8 mouse cellular contexts compared by ENCODE assay signal in the genomic region with DNA sequence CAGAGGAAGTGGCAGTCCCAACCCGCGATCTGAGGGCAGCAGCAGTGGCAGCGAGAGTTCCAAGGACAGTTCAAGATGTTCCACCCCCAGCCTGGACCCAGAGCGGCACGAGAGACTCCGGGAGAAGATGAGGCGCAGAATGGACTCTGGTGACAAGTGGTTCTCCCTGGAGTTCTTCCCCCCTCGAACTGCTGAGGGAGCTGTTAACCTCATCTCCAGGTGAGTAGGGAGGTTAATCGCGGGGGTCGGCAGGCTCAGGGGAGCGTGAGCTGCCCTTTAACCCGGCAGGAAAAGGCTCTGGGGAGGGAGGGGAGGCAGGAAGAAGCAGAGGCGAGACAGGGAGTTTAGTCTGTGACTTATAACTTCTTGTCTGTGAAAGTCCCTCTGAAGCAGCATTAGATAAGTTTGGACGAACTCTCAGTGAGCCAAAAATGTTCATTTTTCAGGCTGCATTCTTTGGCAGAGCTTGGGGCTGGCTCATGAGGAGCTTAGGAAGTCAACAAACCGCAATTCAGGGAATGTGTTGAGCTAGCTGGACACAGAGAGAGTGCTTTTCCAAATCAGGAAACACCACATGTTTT. TPM values are rescaled to one million over a fixed set of nuclear protein-coding genes. Genes with fewer than 3 reads are reported as not detected.
DNase-seq lines count a peak whose midpoint lies in the region; ATAC-seq and TF ChIP-seq lines count a peak whose summit lies in the region.

No protein-coding gene starts in this region.

- WGBS in forebrain, embryonic 16.5 days, result 4% methylated on average over 16 of the region's 16 CpGs
- WGBS in hindbrain, embryonic 15.5 days, result 4% methylated on average over 16 of the region's 16 CpGs
- 47% methylated on average over 16 of the region's 16 CpGs for WGBS in liver, adult 2 months

- ATAC-seq in forebrain, embryonic 16.5 days, result no peak
- ATAC-seq in hindbrain, embryonic 15.5 days (ENCODE audit: low FRiP score, low read depth), result no peak
- no peak for ATAC-seq in monocyte, adult 5-6 weeks (replicated peaks; ENCODE audit: insufficient number of reproducible peaks, low FRiP score, low TSS enrichment, poor library complexity, severe bottlenecking)

- no peaks in the 10 kb centered on the region; the same call in 1 of the 2 replicates for H3K36me3 ChIP-seq in forebrain, embryonic 16.5 days (ENCODE audit: control insufficient read depth, insufficient read depth)
- no peaks in the 10 kb centered on the region for H3K36me3 ChIP-seq in hindbrain, embryonic 15.5 days
- H3K36me3 ChIP-seq in liver, adult 2 months (ENCODE audit: control insufficient read depth, insufficient read depth, low read length), result peaks cover 5% of the 10 kb centered on the region; the same call in 1 of the 2 replicates

- H3K4me3 ChIP-seq in forebrain, embryonic 16.5 days (replicated peaks; ENCODE audit: low read length), result peak overlapping the region; percentile 41
- H3K4me3 ChIP-seq in hindbrain, embryonic 15.5 days, result peak overlapping the region; percentile 42
- H3K4me3 ChIP-seq in liver, adult 2 months (ENCODE audit: insufficient read depth, low read depth, low read length), result peak overlapping the region; percentile 57

- H3K4me1 ChIP-seq in forebrain, embryonic 16.5 days (replicated peaks; ENCODE audit: control insufficient read depth, insufficient read depth, low read length), result peaks cover 39% of the 10 kb centered on the region
- H3K4me1 ChIP-seq in hindbrain, embryonic 15.5 days (replicated peaks), result peaks cover 46% of the 10 kb centered on the region
- peaks cover 21% of the 10 kb centered on the region for H3K4me1 ChIP-seq in liver, adult 2 months (ENCODE audit: control insufficient read depth, insufficient read depth, low read length)

- TF ChIP-seq POLR2A in liver, adult 2 months (IDR thresholded peaks at IDR 0.05; ENCODE audit: extremely low read depth, insufficient read depth, low read length), result no peak

- TF ChIP-seq CTCF in liver, adult 2 months (IDR thresholded peaks at IDR 0.05; ENCODE audit: low read depth, low read length), result no peak

- no peak overlapping the region for H3K27ac ChIP-seq in forebrain, embryonic 16.5 days (ENCODE audit: low read length)
- peak overlapping the region; percentile 90 for H3K27ac ChIP-seq in hindbrain, embryonic 15.5 days (replicated peaks)
- H3K27ac ChIP-seq in liver, adult 2 months (replicated peaks; ENCODE audit: insufficient read depth, low read depth, low read length), result peak overlapping the region; percentile 59

- no peaks in the 10 kb centered on the region for H3K9me3 ChIP-seq in forebrain, embryonic 16.5 days (ENCODE audit: control insufficient read depth, low read length)
- no peaks in the 10 kb centered on the region for H3K9me3 ChIP-seq in hindbrain, embryonic 15.5 days

- peak; percentile 29 to 43 for DNase-seq in cerebellum, adult 18-20 months
- no peak for DNase-seq in cerebellum, postnatal 36 days
- peak; percentile 68 for DNase-seq in adrenal gland, adult 2 months
- DNase-seq in liver, adult 2 months (ENCODE audit: extremely low read depth, low read depth, low spot score), result peak; percentile 34
- peak; percentile 59 for DNase-seq in naive thymus-derived CD4-positive, alpha-beta T cell, adult 2 months (ENCODE audit: low read depth)

- H3K4me2 ChIP-seq in forebrain, embryonic 16.5 days (ENCODE audit: low read length), result peak overlapping the region; percentile 56
- H3K4me2 ChIP-seq in hindbrain, embryonic 15.5 days, result peak overlapping the region; percentile 89

- H3K79me2 ChIP-seq in liver, adult 2 months (ENCODE audit: control insufficient read depth, insufficient read depth, low read length), result no peaks in the 10 kb centered on the region; the same call in 1 of the 2 replicates

- H3K27me3 ChIP-seq in forebrain, embryonic 16.5 days (replicated peaks; ENCODE audit: control insufficient read depth, insufficient read depth, low read length), result no peaks in the 10 kb centered on the region
- H3K27me3 ChIP-seq in hindbrain, embryonic 15.5 days, result no peaks in the 10 kb centered on the region
- no peaks in the 10 kb centered on the region for H3K27me3 ChIP-seq in liver, adult 2 months (ENCODE audit: control insufficient read depth, insufficient read depth, low read length)

- H3K9ac ChIP-seq in forebrain, embryonic 16.5 days (replicated peaks; ENCODE audit: low read depth, low read length), result peak overlapping the region; percentile 50
- H3K9ac ChIP-seq in hindbrain, embryonic 15.5 days, result peak overlapping the region; percentile 53
- H3K9ac ChIP-seq in liver, adult 2 months (ENCODE audit: low read depth, low read length), result peak overlapping the region; percentile 41

RNA-seq across cellular contexts. Expression of gene Mthfr, which starts 2.8 kb away (rescaled TPM):
- 10 to 100 TPM; 29.2 to 39.3 TPM for total RNA-seq in adrenal gland, adult 2 months (2021)
- polyA plus RNA-seq in adrenal gland, adult 2 months (2012; rRNA removed), result 30.2 and 38.2 TPM in 2 replicates
- 17.3 and 22.0 TPM in 2 replicates for polyA plus RNA-seq in forebrain, embryonic 16.5 days (2015; fragmentation: Nextera tagmentation; extraction: Ambion mirVana)
- polyA plus RNA-seq in hindbrain, embryonic 15.5 days (2015; fragmentation: Nextera tagmentation; extraction: Ambion mirVana), result 18.0 and 22.1 TPM in 2 replicates
- total RNA-seq in liver, adult 2 months (2014; rRNA removed), result 4.1 and 6.2 TPM in 2 replicates
- polyA plus RNA-seq in liver, adult 2 months (2012; rRNA removed), result 11.8 and 12.9 TPM in 2 replicates
- 6.4 to 14.7 TPM (median 8.7 TPM) in 3 replicates for total RNA-seq in monocyte, adult 5-6 weeks (2017)

RNA-seq across cellular contexts. Expression of gene Clcn6, which starts 3.1 kb away (rescaled TPM):
- 10 to 100 TPM; 10.4 to 12.2 TPM for total RNA-seq in adrenal gland, adult 2 months (2021)
- 6.5 and 8.6 TPM in 2 replicates for polyA plus RNA-seq in adrenal gland, adult 2 months (2012; rRNA removed)
- polyA plus RNA-seq in forebrain, embryonic 16.5 days (2015; fragmentation: Nextera tagmentation; extraction: Ambion mirVana), result 34.3 and 40.6 TPM in 2 replicates
- polyA plus RNA-seq in hindbrain, embryonic 15.5 days (2015; fragmentation: Nextera tagmentation; extraction: Ambion mirVana), result 31.3 and 32.8 TPM in 2 replicates
- 1.8 and 2.8 TPM in 2 replicates for total RNA-seq in liver, adult 2 months (2014; rRNA removed)
- 2.0 and 5.3 TPM in 2 replicates for polyA plus RNA-seq in liver, adult 2 months (2012; rRNA removed)
- 6.5 to 18.0 TPM (median 6.7 TPM) in 3 replicates for total RNA-seq in monocyte, adult 5-6 weeks (2017)

RNA-seq across cellular contexts. Expression of gene Nppa, which starts 41.2 kb away (rescaled TPM):
- not detected for total RNA-seq in adrenal gland, adult 2 months (2021)
- polyA plus RNA-seq in adrenal gland, adult 2 months (2012; rRNA removed), result not detected in 2 replicates
- 0.83 TPM in 1 of 2 replicates, not detected in the other for polyA plus RNA-seq in forebrain, embryonic 16.5 days (2015; fragmentation: Nextera tagmentation; extraction: Ambion mirVana)
- polyA plus RNA-seq in hindbrain, embryonic 15.5 days (2015; fragmentation: Nextera tagmentation; extraction: Ambion mirVana), result 1.6 and 1.7 TPM in 2 replicates
- total RNA-seq in liver, adult 2 months (2014; rRNA removed), result not detected in 2 replicates
- polyA plus RNA-seq in liver, adult 2 months (2012; rRNA removed), result not detected in 2 replicates
- not detected in 3 replicates for total RNA-seq in monocyte, adult 5-6 weeks (2017)

RNA-seq across cellular contexts. Expression of gene Agtrap, which starts 46.1 kb away (rescaled TPM):
- total RNA-seq in adrenal gland, adult 2 months (2021), result 10 to 100 TPM; 75.4 to 97.8 TPM
- polyA plus RNA-seq in adrenal gland, adult 2 months (2012; rRNA removed), result 135 and 174 TPM in 2 replicates
- polyA plus RNA-seq in forebrain, embryonic 16.5 days (2015; fragmentation: Nextera tagmentation; extraction: Ambion mirVana), result 4.7 and 5.5 TPM in 2 replicates
- polyA plus RNA-seq in hindbrain, embryonic 15.5 days (2015; fragmentation: Nextera tagmentation; extraction: Ambion mirVana), result 6.0 and 6.8 TPM in 2 replicates
- 2.1 and 2.4 TPM in 2 replicates for total RNA-seq in liver, adult 2 months (2014; rRNA removed)
- 3.7 TPM in 2 replicates for polyA plus RNA-seq in liver, adult 2 months (2012; rRNA removed)
- total RNA-seq in monocyte, adult 5-6 weeks (2017), result 24.7 to 50.7 TPM (median 27.8 TPM) in 3 replicates

RNA-seq across cellular contexts. Expression of gene Nppb, which starts 56.1 kb away (rescaled TPM):
- 1 to 10 TPM in 1 of 2 experiments, not detected in 1; 9.8 TPM for total RNA-seq in adrenal gland, adult 2 months (2021)
- polyA plus RNA-seq in adrenal gland, adult 2 months (2012; rRNA removed), result not detected in 2 replicates
- polyA plus RNA-seq in forebrain, embryonic 16.5 days (2015; fragmentation: Nextera tagmentation; extraction: Ambion mirVana), result not detected in 2 replicates
- polyA plus RNA-seq in hindbrain, embryonic 15.5 days (2015; fragmentation: Nextera tagmentation; extraction: Ambion mirVana), result 0.19 and 0.35 TPM in 2 replicates
- not detected in 2 replicates for total RNA-seq in liver, adult 2 months (2014; rRNA removed)
- polyA plus RNA-seq in liver, adult 2 months (2012; rRNA removed), result not detected in 2 replicates
- total RNA-seq in monocyte, adult 5-6 weeks (2017), result not detected in 3 replicates

Comparison
In these comparisons a context has a peak if more than half of its experiments do, and no peak if none do; other contexts are left out.
1. DNase-seq: peak in cerebellum, adult 18-20 months (2 of 2), adrenal gland, adult 2 months (single experiment), liver, adult 2 months (single experiment) and naive thymus-derived CD4-positive, alpha-beta T cell, adult 2 months (single experiment); none in cerebellum, postnatal 36 days (0 of 2).
2. Peak in every context shown above with its lines, with median percentiles within 50 percentile points of each other: H3K4me3 ChIP-seq and H3K9ac ChIP-seq.